Mouse (Mus musculus): ENCODE measurements around the gene Col8a1.

The Col8a1 gene

GRCm38 (mm10) chr16:57754526-57755125 is at the start of gene Col8a1:
Gene Col8a1 (minus strand): TSS chr16:57754737.
- DNase-seq (ENCODE audit: low read depth, low spot score): no peak

GRCm38 (mm10) chr16:57801886-57802285 is 47.3 kb upstream of the Col8a1 start:
- no peak for DNase-seq (ENCODE audit: low read depth, low spot score)

- no peak for DNase-seq (ENCODE audit: low read depth, low spot score)
Observed at GRCm38 (mm10) chr16:57796321-57796720, 41.8 kb upstream of the Col8a1 start.

GRCm38 (mm10) chr16:57779011-57779410 is 24.5 kb upstream of the Col8a1 start:
- no peak for DNase-seq (ENCODE audit: low read depth, low spot score)

- no peak for DNase-seq (ENCODE audit: low read depth, low spot score)
Observed at GRCm38 (mm10) chr16:57765615-57766014, 11.1 kb upstream of the Col8a1 start.

GRCm38 (mm10) chr16:57759862-57760261 is 5.3 kb upstream of the Col8a1 start:
- no peak for DNase-seq (ENCODE audit: low read depth, low spot score)

GRCm38 (mm10) chr16:57755708-57756107 is 1.2 kb upstream of the Col8a1 start:
- DNase-seq (ENCODE audit: low read depth, low spot score): no peak

GRCm38 (mm10) chr16:57755241-57755640 is 704 bp upstream of the Col8a1 start:
- DNase-seq (ENCODE audit: low read depth, low spot score): no peak

GRCm38 (mm10) chr16:57753539-57754280 is 827 bp downstream of the Col8a1 start:
- no peak for DNase-seq (ENCODE audit: low read depth, low spot score)

- no peak for DNase-seq (ENCODE audit: low read depth, low spot score)
Observed at GRCm38 (mm10) chr16:57750549-57750948, 4.0 kb downstream of the Col8a1 start.

GRCm38 (mm10) chr16:57748093-57748492 is 6.4 kb downstream of the Col8a1 start:
- no peak for DNase-seq (ENCODE audit: low read depth, low spot score)

- DNase-seq (ENCODE audit: low read depth, low spot score): no peak
Observed at GRCm38 (mm10) chr16:57747357-57748056, 7.0 kb downstream of the Col8a1 start.

GRCm38 (mm10) chr16:57740169-57740568 is 14.4 kb downstream of the Col8a1 start:
- no peak for DNase-seq (ENCODE audit: low read depth, low spot score)

GRCm38 (mm10) chr16:57734942-57735341 is 19.6 kb downstream of the Col8a1 start:
- no peak for DNase-seq (ENCODE audit: low read depth, low spot score)

- no peak for DNase-seq (ENCODE audit: low read depth, low spot score)
Observed at GRCm38 (mm10) chr16:57733545-57733944, 21.0 kb downstream of the Col8a1 start.

- DNase-seq (ENCODE audit: low read depth, low spot score): no peak
Observed at GRCm38 (mm10) chr16:57733139-57733538, 21.4 kb downstream of the Col8a1 start.

GRCm38 (mm10) chr16:57724978-57725377 is 29.6 kb downstream of the Col8a1 start:
- no peak for DNase-seq (ENCODE audit: low read depth, low spot score)

- no peak for DNase-seq (ENCODE audit: low read depth, low spot score)
Observed at GRCm38 (mm10) chr16:57718982-57719381, 35.6 kb downstream of the Col8a1 start.

- no peak for DNase-seq (ENCODE audit: low read depth, low spot score)
Observed at GRCm38 (mm10) chr16:57698733-57699132, 55.8 kb downstream of the Col8a1 start.

GRCm38 (mm10) chr16:57694694-57695093 is 59.8 kb downstream of the Col8a1 start:
- no peak for DNase-seq (ENCODE audit: low read depth, low spot score)

- DNase-seq (ENCODE audit: low read depth, low spot score): no peak
Observed at GRCm38 (mm10) chr16:57693906-57694522, 60.5 kb downstream of the Col8a1 start.

GRCm38 (mm10) chr16:57685790-57686399 is 68.6 kb downstream of the Col8a1 start:
- no peak for DNase-seq (ENCODE audit: low read depth, low spot score)
